11 mouse cellular contexts compared by ENCODE assay signal in genomic region chr19:33102008-33102782, GRCm38 (mm10).
A peak's percentile ranks its signal among the peaks of the same experiment; 100 is the strongest.
DNase-seq lines count a peak whose midpoint lies in the region; ATAC-seq and TF ChIP-seq lines count a peak whose summit lies in the region.
"Had no signal": no experiment of that assay in that cellular context is flagged by ENCODE, and none has a peak within 500 bp of the region (broad histone marks: within the 10 kb centered on the region; RNA-seq: fewer than 3 reads in every experiment).

No protein-coding gene starts in this region.

- 0 out of 2 replicates have a peak overlapping the region, but pooled peaks have one; percentile 6 for H3K4me2 ChIP-seq in heart, embryonic 13.5 days
- peak overlapping the region; percentile 51 for H3K4me2 ChIP-seq in liver, embryonic 14.5 days (ENCODE audit: low read depth)
- H3K4me2 ChIP-seq in kidney, embryonic 15.5 days: no peak overlapping the region

- TF ChIP-seq CTCF in liver, embryonic 14.5 days (IDR thresholded peaks at IDR 0.05; ENCODE audit: low read depth): no peak

- no peak for TF ChIP-seq EP300 in liver, embryonic 14.5 days (IDR thresholded peaks at IDR 0.05; ENCODE audit: low read depth)

- H3K36me3 ChIP-seq in heart, embryonic 13.5 days: no peaks in the 10 kb centered on the region
- H3K36me3 ChIP-seq in liver, embryonic 14.5 days (replicated peaks; ENCODE audit: control insufficient read depth, insufficient read depth, low read depth): no peaks in the 10 kb centered on the region
- H3K36me3 ChIP-seq in kidney, embryonic 15.5 days: no peaks in the 10 kb centered on the region

- no peak for ATAC-seq in heart, embryonic 13.5 days (ENCODE audit: extremely low read depth, insufficient number of reproducible peaks, low FRiP score, low TSS enrichment)
- ATAC-seq in liver, embryonic 14.5 days (ENCODE audit: insufficient read depth): 0 out of 2 replicates have a peak, but pooled peaks have one; percentile 32
- ATAC-seq in kidney, embryonic 15.5 days (replicated peaks; ENCODE audit: low FRiP score): no peak

- intact Hi-C loops in heart, postnatal 25 days (cut with DNase I): no loop called here

- H3K4me3 ChIP-seq in heart, embryonic 13.5 days: no peak overlapping the region
- 0 out of 4 replicates have a peak overlapping the region, but pooled peaks of 1 of the 2 experiments have one; percentile 6 for H3K4me3 ChIP-seq in liver, embryonic 14.5 days (ENCODE audit: insufficient read depth in 1 of 2, low read depth in 2 of 2, low read length in 2 of 2)
- H3K4me3 ChIP-seq in kidney, embryonic 15.5 days (replicated peaks): no peak overlapping the region

- H3K9me3 ChIP-seq in heart, embryonic 13.5 days: no peaks in the 10 kb centered on the region
- H3K9me3 ChIP-seq in liver, embryonic 14.5 days (ENCODE audit: control insufficient read depth, low read length): no peaks in the 10 kb centered on the region
- H3K9me3 ChIP-seq in kidney, embryonic 15.5 days (replicated peaks): no peaks in the 10 kb centered on the region

- H3K4me1 ChIP-seq in heart, embryonic 13.5 days: peaks cover 26% of the 10 kb centered on the region
- peaks cover 0 to 26% of the 10 kb centered on the region in 2 experiments; a peak in 3 of 4 replicates for H3K4me1 ChIP-seq in liver, embryonic 14.5 days (replicated peaks; ENCODE audit: control insufficient read depth in 2 of 2, insufficient read depth in 2 of 2, low read length in 1 of 2)
- peaks cover 16% of the 10 kb centered on the region for H3K4me1 ChIP-seq in kidney, embryonic 15.5 days

- no peaks in the 10 kb centered on the region; the same call in 1 of the 2 replicates for H3K27me3 ChIP-seq in heart, embryonic 13.5 days (replicated peaks)
- H3K27me3 ChIP-seq in liver, embryonic 14.5 days (ENCODE audit: control insufficient read depth, insufficient read depth, low read length): no peaks in the 10 kb centered on the region
- H3K27me3 ChIP-seq in kidney, embryonic 15.5 days: no peaks in the 10 kb centered on the region

- H3K9ac ChIP-seq in heart, embryonic 13.5 days: no peak overlapping the region
- H3K9ac ChIP-seq in liver, embryonic 14.5 days (replicated peaks): no peak overlapping the region
- no peak overlapping the region for H3K9ac ChIP-seq in kidney, embryonic 15.5 days

- H3K27ac ChIP-seq in heart, embryonic 13.5 days (replicated peaks): no peak overlapping the region
- H3K27ac ChIP-seq in liver, embryonic 14.5 days: no peak overlapping the region; the same call in 1 of the 2 replicates
- H3K27ac ChIP-seq in kidney, embryonic 15.5 days: no peak overlapping the region

- no peak for DNase-seq in heart, postnatal 25 days (ENCODE audit: low spot score)
- DNase-seq in thymus, postnatal 0 days (ENCODE audit: low spot score): peak; percentile 52
- no peak for DNase-seq in thymus, adult 18-20 months
- no peak for DNase-seq in liver, embryonic 14.5 days (ENCODE audit: low read depth in 3 of 3, low spot score in 3 of 3)
- no peak for DNase-seq in kidney, adult 8-10 months
- no peak for DNase-seq in cerebellum, postnatal 14 days
- DNase-seq: adrenal gland, postnatal 10 days; kidney, postnatal 25 days; lung, postnatal 14 days had no signal

- WGBS in heart, embryonic 13.5 days: 62% methylated on average over 7 of the region's 7 CpGs
- 20% methylated on average over 7 of the region's 7 CpGs for WGBS in liver, embryonic 14.5 days (ENCODE audit: insufficient replicate concordance)
- 74% methylated on average over 7 of the region's 7 CpGs for WGBS in kidney, embryonic 15.5 days
